Mouse (Mus musculus) midbrain, embryonic 14.5 days (tissue): ENCODE measurements at regions not wholly inside any gene's neighbourhood (a gene's known extent, or its start where the extent isn't known, plus 50 kb on each side); places are given as distances from the start of the nearest gene placed in this dataset.

ENCODE experiments used
- ATAC-seq: fragments of 200-750 bp; cut with Nextera tagmentation; 2 replicates; pipeline ENCODE4 v1.8.0; 2017; ENCODE audit warnings: moderate number of reproducible peaks, moderate library complexity; ENCODE audit not compliant: low FRiP score, low TSS enrichment
- DNase-seq: peaks from one replicate; pipeline ENCODE4 v3.0.0-alpha.2; 2015
- H3K27ac ChIP-seq: fragments of 300-500 bp; sonication (generic); replicated peaks from 2 replicates; pipeline ENCODE4 v1.5.1; 2014; ENCODE audit warnings: mild to moderate bottlenecking, low read depth, low read length, moderate library complexity
- H3K27me3 ChIP-seq: fragments of 300-500 bp; sonication (generic); 2 replicates; pipeline ENCODE4 v1.6.1; 2014; ENCODE audit warnings: low read length, control low read depth, mixed read lengths; ENCODE audit not compliant: control insufficient read depth, insufficient read depth
- H3K36me3 ChIP-seq: fragments of 300-500 bp; sonication (generic); 2 replicates; pipeline ENCODE4 v1.6.1; 2014; ENCODE audit warnings: low read length, control low read depth; ENCODE audit not compliant: control insufficient read depth, insufficient read depth
- H3K4me1 ChIP-seq: fragments of 300-500 bp; sonication (generic); 2 replicates; pipeline ENCODE4 v1.6.1; 2014; ENCODE audit warnings: mild to moderate bottlenecking, antibody characterized with exemption, low read length, control low read depth; ENCODE audit not compliant: control insufficient read depth, insufficient read depth
- H3K4me2 ChIP-seq: fragments of 300-500 bp; sonication (generic); 2 replicates; pipeline ENCODE4 v1.6.1; 2014; ENCODE audit warnings: mild to moderate bottlenecking, low read length, moderate library complexity
- H3K4me3 ChIP-seq: fragments of 300-500 bp; sonication (generic); replicated peaks from 2 replicates; pipeline ENCODE4 v1.5.1; 2014; ENCODE audit warnings: low read depth, low read length
- H3K9ac ChIP-seq: fragments of 300-500 bp; sonication (generic); replicated peaks from 2 replicates; pipeline ENCODE4 v1.6.1; 2014; ENCODE audit warnings: mild to moderate bottlenecking, low read length, moderate library complexity
- H3K9me3 ChIP-seq: fragments of 300-500 bp; sonication (generic); 2 replicates; pipeline ENCODE4 v1.6.1; 2016; ENCODE audit warnings: low read length, control low read depth, mixed read lengths; ENCODE audit not compliant: control insufficient read depth
- WGBS: fragments of 180-500 bp; shearing (Covaris S2); extraction: QIAGEN DNeasy Blood & Tissue Kit; methylation state at CpG from one replicate; pipeline ENCODE4 v1.1.7; 2014; 5-methylcytosine and 5-hydroxymethylcytosine counted together

- Histone ChIP-seq H3K27ac (no peak overlapping the region), H3K9me3 (no peaks in the 10 kb centered on the region), H3K36me3 (no peaks in the 10 kb centered on the region), H3K9ac (no peak overlapping the region), H3K4me2 (no peak overlapping the region), H3K4me3 (no peak overlapping the region), H3K27me3 (no peaks in the 10 kb centered on the region), H3K4me1 (no peaks in the 10 kb centered on the region)
- DNase-seq (no peak), ATAC-seq (no peak)
- 94% methylated on average over 3 of the region's 3 CpGs for WGBS
Observed at GRCm38 (mm10) chr4:93986189-93986588, 570.2 kb upstream of the Gm10306 start.

GRCm38 (mm10) chr4:93990273-93990869, 566.0 kb upstream of the Gm10306 start:
- H3K27ac ChIP-seq, result no peak overlapping the region
- H3K4me3 ChIP-seq, result no peak overlapping the region
- no peaks in the 10 kb centered on the region for H3K9me3 ChIP-seq
- no peaks in the 10 kb centered on the region for H3K4me1 ChIP-seq
- H3K36me3 ChIP-seq, result no peaks in the 10 kb centered on the region
- DNase-seq (no peak), ATAC-seq (no peak)
- no peak overlapping the region for H3K4me2 ChIP-seq
- H3K9ac ChIP-seq, result no peak overlapping the region
- H3K27me3 ChIP-seq, result no peaks in the 10 kb centered on the region
- 94% methylated on average over 7 of the region's 7 CpGs for WGBS

DNA sequence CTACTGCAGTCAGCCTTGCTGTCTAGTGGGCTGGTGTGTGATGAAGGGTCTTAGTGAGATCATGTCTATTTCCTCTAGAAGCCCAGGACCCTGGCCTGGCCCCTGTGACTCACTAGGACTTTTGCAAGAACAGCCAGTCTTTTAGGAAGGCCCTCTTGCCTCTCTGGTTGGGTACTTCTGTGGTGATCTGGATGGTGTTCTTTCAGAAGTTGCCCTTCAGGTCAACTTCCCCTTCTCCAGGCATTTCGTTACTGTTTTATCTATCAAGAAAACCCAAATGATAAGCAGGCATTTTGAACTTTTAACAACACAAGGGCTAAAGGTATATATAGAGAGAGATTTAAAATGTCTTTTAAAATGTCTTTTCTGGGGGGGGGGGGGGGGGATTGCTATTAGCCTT, 550.5 kb upstream of the Gm10306 start:
- Histone ChIP-seq H3K27ac (no peak overlapping the region), H3K27me3 (no peaks in the 10 kb centered on the region), H3K4me1 (no peaks in the 10 kb centered on the region), H3K9me3 (no peaks in the 10 kb centered on the region), H3K36me3 (no peaks in the 10 kb centered on the region), H3K9ac (no peak overlapping the region), H3K4me2 (no peak overlapping the region), H3K4me3 (no peak overlapping the region)
- 88% methylated on average over 1 of the region's 1 CpGs for WGBS
- ATAC-seq (no peak), DNase-seq (no peak)

- ATAC-seq (peak; percentile 79; the same call in 1 of the 2 replicates), DNase-seq (peak; percentile 91)
- Histone ChIP-seq H3K9me3 (no peaks in the 10 kb centered on the region), H3K4me2 (no peak overlapping the region), H3K4me1 (no peaks in the 10 kb centered on the region), H3K27ac (no peak overlapping the region), H3K9ac (no peak overlapping the region), H3K36me3 (no peaks in the 10 kb centered on the region), H3K27me3 (no peaks in the 10 kb centered on the region), H3K4me3 (no peak overlapping the region)
- 43% methylated on average over 8 of the region's 8 CpGs for WGBS
Observed at GRCm38 (mm10) chr4:94007088-94007768, 549.1 kb upstream of the Gm10306 start.

GRCm38 (mm10) chr4:94015713-94016112, 540.6 kb upstream of the Gm10306 start:
- Histone ChIP-seq H3K4me1 (no peaks in the 10 kb centered on the region), H3K4me3 (no peak overlapping the region), H3K9me3 (no peaks in the 10 kb centered on the region), H3K36me3 (no peaks in the 10 kb centered on the region), H3K27ac (no peak overlapping the region), H3K4me2 (no peak overlapping the region), H3K27me3 (no peaks in the 10 kb centered on the region), H3K9ac (no peak overlapping the region)
- no peak for ATAC-seq
- 96% methylated on average over 2 of the region's 2 CpGs for WGBS
- no peak for DNase-seq

DNA sequence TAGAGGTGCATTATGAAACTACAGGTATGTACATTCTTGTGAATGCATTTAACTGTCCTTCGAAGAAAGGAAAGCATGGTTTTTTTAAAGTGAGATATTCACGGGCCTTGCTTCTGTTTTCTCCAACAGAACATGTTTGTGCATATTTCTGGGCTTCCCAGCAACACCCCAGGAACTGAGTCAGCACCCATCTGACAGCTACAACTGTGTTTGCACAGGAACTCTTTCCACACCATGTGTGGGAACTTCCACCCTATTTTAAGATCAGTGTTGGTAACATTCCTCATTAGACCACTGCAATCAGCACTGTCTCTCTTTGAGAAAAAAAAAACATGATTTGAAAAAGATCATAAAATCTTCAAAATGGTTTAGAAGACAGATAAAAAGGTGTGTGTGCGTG, 538.6 kb upstream of the Gm10306 start:
- Histone ChIP-seq H3K4me3 (no peak overlapping the region), H3K4me2 (no peak overlapping the region), H3K27ac (no peak overlapping the region), H3K36me3 (no peaks in the 10 kb centered on the region), H3K27me3 (no peaks in the 10 kb centered on the region), H3K9me3 (no peaks in the 10 kb centered on the region), H3K4me1 (no peaks in the 10 kb centered on the region), H3K9ac (no peak overlapping the region)
- no peak for DNase-seq
- no peak for ATAC-seq
- 85% methylated on average over 3 of the region's 3 CpGs for WGBS

GRCm38 (mm10) chr4:94049629-94050310, 506.6 kb upstream of the Gm10306 start:
- no peaks in the 10 kb centered on the region for H3K4me1 ChIP-seq

GRCm38 (mm10) chr4:94052249-94053162, 503.8 kb upstream of the Gm10306 start:
- no peak overlapping the region for H3K4me2 ChIP-seq
- no peak overlapping the region for H3K9ac ChIP-seq
- no peaks in the 10 kb centered on the region for H3K36me3 ChIP-seq
- no peaks in the 10 kb centered on the region for H3K9me3 ChIP-seq
- no peak overlapping the region for H3K4me3 ChIP-seq
- 73% methylated on average over 11 of the region's 11 CpGs for WGBS
- H3K27ac ChIP-seq, result no peak overlapping the region
- no peaks in the 10 kb centered on the region for H3K4me1 ChIP-seq
- ATAC-seq, result no peak; the same call in 1 of the 2 replicates
- DNase-seq, result peak; percentile 38
- H3K27me3 ChIP-seq, result no peaks in the 10 kb centered on the region

More at GRCm38 (mm10) chr4:94049629-94050310, 506.6 kb upstream of the Gm10306 start:
- 53% methylated on average over 5 of the region's 5 CpGs for WGBS
- ATAC-seq, result peak; percentile 34; the same call in 1 of the 2 replicates
- no peak overlapping the region for H3K4me3 ChIP-seq
- no peaks in the 10 kb centered on the region for H3K9me3 ChIP-seq
- H3K9ac ChIP-seq, result no peak overlapping the region
- H3K4me2 ChIP-seq, result no peak overlapping the region
- H3K27me3 ChIP-seq, result no peaks in the 10 kb centered on the region
- no peak overlapping the region for H3K27ac ChIP-seq
- DNase-seq, result no peak
- no peaks in the 10 kb centered on the region for H3K36me3 ChIP-seq
